9 mouse cellular contexts compared by ENCODE assay signal in genomic region chr14:121373020-121373419, GRCm38 (mm10). TPM values are rescaled to one million over a fixed set of nuclear protein-coding genes. Genes with fewer than 3 reads are reported as not detected.
A peak's percentile ranks its signal among the peaks of the same experiment; 100 is the strongest.
DNase-seq lines count a peak whose midpoint lies in the region; ATAC-seq and TF ChIP-seq lines count a peak whose summit lies in the region.
"Had no signal": no experiment of that assay in that cellular context is flagged by ENCODE, and none has a peak within 500 bp of the region (broad histone marks: within the 10 kb centered on the region; RNA-seq: fewer than 3 reads in every experiment).

No protein-coding gene starts in this region.

- intact Hi-C loops in left cerebral cortex, adult 2 months (cut with DNase I): no loop called here

- H3K79me2 ChIP-seq in myocyte (ENCODE audit: control insufficient read depth, insufficient read depth): peaks cover 90% of the 10 kb centered on the region

- no peak overlapping the region for H3K27ac ChIP-seq in left cerebral cortex, adult 2 months
- H3K27ac ChIP-seq in hindbrain, embryonic 10.5 days: no peak overlapping the region
- H3K27ac ChIP-seq in kidney, embryonic 14.5 days (ENCODE audit: low read depth, low read length): no peak overlapping the region
- H3K27ac ChIP-seq: embryonic facial prominence, embryonic 12.5 days had no signal

- H3K9me3 ChIP-seq in hindbrain, embryonic 10.5 days: no peaks in the 10 kb centered on the region
- H3K9me3 ChIP-seq in kidney, embryonic 14.5 days (ENCODE audit: control insufficient read depth, low read length): no peaks in the 10 kb centered on the region
- H3K9me3 ChIP-seq: embryonic facial prominence, embryonic 12.5 days had no signal

- no peak for DNase-seq in left cerebral cortex, adult 2 months (ENCODE audit: extremely low spot score in 1 of 2, low spot score in 2 of 2)
- no peak for DNase-seq in left cerebral cortex, adult 18-20 months (ENCODE audit: low spot score in 2 of 2)
- DNase-seq in induced T-regulatory cell, adult 2 months (ENCODE audit: low read depth): peak; percentile 62
- DNase-seq in hindbrain, embryonic 10.5 days (ENCODE audit: low spot score): no peak
- DNase-seq: kidney, adult 11 months had no signal

- 93% methylated on average over 9 of the region's 9 CpGs for WGBS in hindbrain, embryonic 10.5 days
- WGBS in kidney, embryonic 14.5 days: 89% methylated on average over 9 of the region's 9 CpGs

- peaks cover 7% of the 10 kb centered on the region for H3K36me3 ChIP-seq in myocyte (ENCODE audit: control insufficient read depth, insufficient read depth)
- H3K36me3 ChIP-seq in hindbrain, embryonic 10.5 days: peaks cover 28% of the 10 kb centered on the region
- H3K36me3 ChIP-seq in kidney, embryonic 14.5 days (ENCODE audit: control insufficient read depth, insufficient read depth, low read length): no peaks in the 10 kb centered on the region
- H3K36me3 ChIP-seq: embryonic facial prominence, embryonic 12.5 days had no signal

- H3K27me3 ChIP-seq in myocyte (ENCODE audit: control insufficient read depth, insufficient read depth, insufficient read length): no peaks in the 10 kb centered on the region
- no peaks in the 10 kb centered on the region for H3K27me3 ChIP-seq in hindbrain, embryonic 10.5 days (ENCODE audit: insufficient read depth, poor library complexity, severe bottlenecking)
- no peaks in the 10 kb centered on the region for H3K27me3 ChIP-seq in kidney, embryonic 14.5 days (ENCODE audit: control insufficient read depth, insufficient read depth, low read length)
- H3K27me3 ChIP-seq: embryonic facial prominence, embryonic 12.5 days had no signal

- H3ac ChIP-seq in myocyte (ENCODE audit: control insufficient read depth, insufficient read length): no peak overlapping the region

- TF ChIP-seq CTCF in left cerebral cortex, adult 2 months (IDR thresholded peaks at IDR 0.05): peak; percentile 11

- H3K4me2 ChIP-seq in myocyte (ENCODE audit: low read depth): peak overlapping the region; percentile 61
- no peak overlapping the region for H3K4me2 ChIP-seq in kidney, embryonic 14.5 days (replicated peaks; ENCODE audit: low read depth, low read length)
- H3K4me2 ChIP-seq: embryonic facial prominence, embryonic 12.5 days had no signal

- peaks cover 45% of the 10 kb centered on the region for H3K4me1 ChIP-seq in hindbrain, embryonic 10.5 days (replicated peaks)
- H3K4me1 ChIP-seq in kidney, embryonic 14.5 days (ENCODE audit: control insufficient read depth, insufficient read depth, low read length): peaks cover 43% of the 10 kb centered on the region

- no peak for TF ChIP-seq POLR2A in myocyte (IDR thresholded peaks at IDR 0.05; ENCODE audit: insufficient read length, low read depth)

- H3K4me3 ChIP-seq in left cerebral cortex, adult 2 months: no peak overlapping the region
- no peak overlapping the region for H3K4me3 ChIP-seq in myocyte
- no peak overlapping the region for H3K4me3 ChIP-seq in hindbrain, embryonic 10.5 days
- no peak overlapping the region for H3K4me3 ChIP-seq in kidney, embryonic 14.5 days (ENCODE audit: low read length)
- H3K4me3 ChIP-seq: embryonic facial prominence, embryonic 12.5 days had no signal

- H3K9ac ChIP-seq in kidney, embryonic 14.5 days (ENCODE audit: low read depth, low read length): no peak overlapping the region
- H3K9ac ChIP-seq: embryonic facial prominence, embryonic 12.5 days had no signal

- ATAC-seq in activated CD4-positive, CD25-positive, alpha-beta regulatory T cell, adult 4 months: peak; percentile 33
- no peak for ATAC-seq in kidney, embryonic 14.5 days (ENCODE audit: low FRiP score, low TSS enrichment)

TF ChIP-seq in myocyte, 11 proteins besides CTCF, POLR2A, EP300 and RAD21:
- no peak for TF ChIP-seq CEBPB (IDR thresholded peaks at IDR 0.05; ENCODE audit: insufficient read depth, poor library complexity, severe bottlenecking)
- no peak for TF ChIP-seq USF1 (IDR thresholded peaks at IDR 0.05; ENCODE audit: low read depth)
- TF ChIP-seq MYOD1 (IDR thresholded peaks at IDR 0.05; ENCODE audit: control insufficient read depth in 1 of 3, insufficient read length in 2 of 3, low read depth in 2 of 3): no peak

RNA-seq across cellular contexts. Expression of gene Stk24, which starts 6.8 kb away (rescaled TPM):
- 10 to 100 TPM; 67.8 to 74.2 TPM for total RNA-seq in left cerebral cortex, adult 2 months (2021)
- total RNA-seq in left cerebral cortex, adult 18-20 months (2021): 10 to 100 TPM; 65.3 to 66.0 TPM
- polyA plus RNA-seq in activated CD4-positive, CD25-positive, alpha-beta regulatory T cell, adult 4 months (2017; shearing (Covaris generic)): 10 to 100 TPM; 50.8 to 62.0 TPM
- 26.9 TPM for polyA plus RNA-seq in myocyte (2012; fragmentation: generic; extraction: Trizol)
- 32.8 and 36.2 TPM in 2 replicates for polyA plus RNA-seq in hindbrain, embryonic 10.5 days (2016; fragmentation: Nextera tagmentation; extraction: Ambion mirVana)
- polyA plus RNA-seq in kidney, embryonic 14.5 days (2014; fragmentation: Nextera tagmentation; extraction: Ambion mirVana): 24.2 and 51.5 TPM in 2 replicates
